Comparison of ENCODE assay signal across 19 mouse cellular contexts in genomic region chr9:92587391-92587790, GRCm38 (mm10). TPM values are rescaled to one million over a fixed set of nuclear protein-coding genes. Genes with fewer than 3 reads are reported as not detected.
DNase-seq lines count a peak whose midpoint lies in the region; ATAC-seq and TF ChIP-seq lines count a peak whose summit lies in the region.
"Had no signal": no experiment of that assay in that cellular context is flagged by ENCODE, and none has a peak within 500 bp of the region (broad histone marks: within the 10 kb centered on the region; RNA-seq: fewer than 3 reads in every experiment).

No protein-coding gene starts in this region.

- H3K4me2 ChIP-seq in forebrain, embryonic 11.5 days (ENCODE audit: low read depth, low read length, severe bottlenecking): no peak overlapping the region
- no peak overlapping the region for H3K4me2 ChIP-seq in liver, embryonic 16.5 days (ENCODE audit: low read depth, low read length)
- H3K4me2 ChIP-seq in liver, postnatal 0 days (ENCODE audit: low read depth, low read length): no peak overlapping the region
- no peak overlapping the region for H3K4me2 ChIP-seq in midbrain, postnatal 0 days (ENCODE audit: low read depth, low read length, poor library complexity, severe bottlenecking)
- H3K4me2 ChIP-seq in midbrain, embryonic 13.5 days (replicated peaks): no peak overlapping the region
- H3K4me2 ChIP-seq: embryonic facial prominence, embryonic 12.5 days; heart, embryonic 12.5 days; intestine, embryonic 15.5 days had no signal

- H3K27ac ChIP-seq in forebrain, embryonic 11.5 days (ENCODE audit: low read depth, low read length): no peak overlapping the region
- no peak overlapping the region for H3K27ac ChIP-seq in forebrain, embryonic 10.5 days
- H3K27ac ChIP-seq in liver, embryonic 16.5 days (ENCODE audit: low read length): no peak overlapping the region
- no peak overlapping the region for H3K27ac ChIP-seq in liver, postnatal 0 days (ENCODE audit: low read depth)
- H3K27ac ChIP-seq in midbrain, postnatal 0 days (ENCODE audit: low read depth, low read length): no peak overlapping the region
- H3K27ac ChIP-seq in midbrain, embryonic 13.5 days: no peak overlapping the region
- H3K27ac ChIP-seq: embryonic facial prominence, embryonic 12.5 days; heart, adult 2 months; hindbrain, embryonic 10.5 days; intestine, embryonic 15.5 days had no signal

- ATAC-seq in forebrain, embryonic 11.5 days (replicated peaks; ENCODE audit: low FRiP score): 0 out of 2 replicates have a peak, but pooled peaks have one; percentile 18
- 0 out of 2 replicates have a peak, but pooled peaks have one; percentile 7 for ATAC-seq in liver, embryonic 16.5 days (ENCODE audit: low read depth)
- no peak for ATAC-seq in liver, postnatal 0 days
- 0 out of 2 replicates have a peak, but pooled peaks have one; percentile 34 for ATAC-seq in midbrain, postnatal 0 days (ENCODE audit: low FRiP score)
- ATAC-seq in midbrain, embryonic 13.5 days: no peak
- ATAC-seq: intestine, embryonic 15.5 days had no signal

- no peak for TF ChIP-seq EP300 in liver, postnatal 0 days (IDR thresholded peaks at IDR 0.05; ENCODE audit: low read depth)

- no peak overlapping the region for H3K4me3 ChIP-seq in forebrain, embryonic 11.5 days (ENCODE audit: low read depth, low read length)
- H3K4me3 ChIP-seq in forebrain, embryonic 10.5 days: no peak overlapping the region
- no peak overlapping the region for H3K4me3 ChIP-seq in liver, embryonic 16.5 days (ENCODE audit: low read depth, low read length)
- no peak overlapping the region for H3K4me3 ChIP-seq in liver, postnatal 0 days (ENCODE audit: low read depth, low read length)
- no peak overlapping the region for H3K4me3 ChIP-seq in midbrain, postnatal 0 days (ENCODE audit: low read depth, low read length)
- H3K4me3 ChIP-seq in midbrain, embryonic 13.5 days (replicated peaks): no peak overlapping the region
- H3K4me3 ChIP-seq: embryonic facial prominence, embryonic 12.5 days; heart, adult 2 months; heart, embryonic 12.5 days; hindbrain, embryonic 10.5 days; intestine, embryonic 15.5 days had no signal

- WGBS in forebrain, embryonic 11.5 days: 95% methylated on average over 8 of the region's 8 CpGs
- WGBS in forebrain, embryonic 10.5 days: 97% methylated on average over 8 of the region's 8 CpGs
- WGBS in liver, embryonic 16.5 days (ENCODE audit: insufficient replicate concordance): 77% methylated on average over 8 of the region's 8 CpGs
- WGBS in liver, postnatal 0 days (ENCODE audit: insufficient replicate concordance): 91% methylated on average over 8 of the region's 8 CpGs
- WGBS in midbrain, postnatal 0 days: 98% methylated on average over 8 of the region's 8 CpGs
- 97% methylated on average over 8 of the region's 8 CpGs for WGBS in midbrain, embryonic 13.5 days

- no peak for DNase-seq in forebrain, embryonic 11.5 days (ENCODE audit: low spot score)
- DNase-seq in forebrain, embryonic 10.5 days (ENCODE audit: extremely low spot score, low spot score): no peak
- DNase-seq in heart, adult 11 months: peak; percentile 62
- DNase-seq in heart, adult 9 months (ENCODE audit: low spot score in 2 of 2): no peak
- no peak for DNase-seq in liver, postnatal 0 days
- no peak for DNase-seq in midbrain, postnatal 0 days (ENCODE audit: low spot score)
- DNase-seq: cerebellum, adult 11 months; cerebellum, adult 8-10 months; cerebellum, postnatal 14 days; embryo, embryonic 11 days; gastrocnemius, postnatal 10 days; heart, adult 2 months had no signal

- no peak for TF ChIP-seq CTCF in liver, postnatal 0 days (IDR thresholded peaks at IDR 0.05; ENCODE audit: low read depth)
- no peak for TF ChIP-seq CTCF in midbrain, postnatal 0 days (IDR thresholded peaks at IDR 0.05)

- H3K36me3 ChIP-seq in forebrain, embryonic 11.5 days (ENCODE audit: control insufficient read depth, insufficient read depth, low read length): no peaks in the 10 kb centered on the region
- H3K36me3 ChIP-seq in forebrain, embryonic 10.5 days (replicated peaks): peaks cover 52% of the 10 kb centered on the region
- no peaks in the 10 kb centered on the region for H3K36me3 ChIP-seq in liver, embryonic 16.5 days (ENCODE audit: control insufficient read depth, insufficient read depth)
- 0 out of 2 replicates have a peak, but pooled peaks cover 2% of the 10 kb centered on the region for H3K36me3 ChIP-seq in liver, postnatal 0 days (replicated peaks; ENCODE audit: insufficient read depth, low read length)
- no peaks in the 10 kb centered on the region for H3K36me3 ChIP-seq in midbrain, postnatal 0 days (ENCODE audit: insufficient read depth, low read length)
- H3K36me3 ChIP-seq in midbrain, embryonic 13.5 days: peaks cover 12% of the 10 kb centered on the region

- H3K9me3 ChIP-seq in forebrain, embryonic 11.5 days (ENCODE audit: control insufficient read depth, low read length): no peaks in the 10 kb centered on the region
- no peaks in the 10 kb centered on the region for H3K9me3 ChIP-seq in forebrain, embryonic 10.5 days
- no peaks in the 10 kb centered on the region for H3K9me3 ChIP-seq in liver, embryonic 16.5 days (replicated peaks; ENCODE audit: control insufficient read depth, low read length)
- H3K9me3 ChIP-seq in liver, postnatal 0 days (ENCODE audit: low read length): no peaks in the 10 kb centered on the region
- H3K9me3 ChIP-seq in midbrain, postnatal 0 days (ENCODE audit: low read length): no peaks in the 10 kb centered on the region
- H3K9me3 ChIP-seq in midbrain, embryonic 13.5 days: no peaks in the 10 kb centered on the region
- H3K9me3 ChIP-seq: embryonic facial prominence, embryonic 12.5 days; heart, embryonic 12.5 days; hindbrain, embryonic 10.5 days; intestine, embryonic 15.5 days had no signal

- no peaks in the 10 kb centered on the region for H3K4me1 ChIP-seq in forebrain, embryonic 11.5 days (replicated peaks; ENCODE audit: control insufficient read depth, insufficient read depth, low read length)
- H3K4me1 ChIP-seq in forebrain, embryonic 10.5 days: no peaks in the 10 kb centered on the region; the same call in 1 of the 2 replicates
- no peaks in the 10 kb centered on the region for H3K4me1 ChIP-seq in liver, embryonic 16.5 days (ENCODE audit: control insufficient read depth, low read depth, low read length)
- no peaks in the 10 kb centered on the region for H3K4me1 ChIP-seq in liver, postnatal 0 days (ENCODE audit: insufficient read depth)
- H3K4me1 ChIP-seq in midbrain, postnatal 0 days (ENCODE audit: insufficient read depth, low read length): no peaks in the 10 kb centered on the region
- H3K4me1 ChIP-seq in midbrain, embryonic 13.5 days (replicated peaks): 0 out of 2 replicates have a peak, but pooled peaks cover 2% of the 10 kb centered on the region
- H3K4me1 ChIP-seq: embryonic facial prominence, embryonic 12.5 days; hindbrain, embryonic 10.5 days; intestine, embryonic 15.5 days had no signal

- no peak overlapping the region for H3K9ac ChIP-seq in forebrain, embryonic 11.5 days (ENCODE audit: low read length)
- H3K9ac ChIP-seq in liver, embryonic 16.5 days (ENCODE audit: low read depth, low read length): no peak overlapping the region
- H3K9ac ChIP-seq in liver, postnatal 0 days (replicated peaks): no peak overlapping the region
- no peak overlapping the region for H3K9ac ChIP-seq in midbrain, postnatal 0 days (replicated peaks; ENCODE audit: low read length, poor library complexity, severe bottlenecking)
- no peak overlapping the region for H3K9ac ChIP-seq in midbrain, embryonic 13.5 days (replicated peaks)
- H3K9ac ChIP-seq: embryonic facial prominence, embryonic 12.5 days; heart, embryonic 12.5 days; intestine, embryonic 15.5 days had no signal

- no peaks in the 10 kb centered on the region for H3K27me3 ChIP-seq in forebrain, embryonic 11.5 days (ENCODE audit: control insufficient read depth, insufficient read depth, low read length)
- no peaks in the 10 kb centered on the region for H3K27me3 ChIP-seq in forebrain, embryonic 10.5 days (ENCODE audit: poor library complexity, severe bottlenecking)
- H3K27me3 ChIP-seq in liver, embryonic 16.5 days (ENCODE audit: control insufficient read depth, insufficient read depth, low read depth, low read length): no peaks in the 10 kb centered on the region
- no peaks in the 10 kb centered on the region for H3K27me3 ChIP-seq in liver, postnatal 0 days (ENCODE audit: insufficient read depth, low read length)
- H3K27me3 ChIP-seq in midbrain, postnatal 0 days (ENCODE audit: insufficient read depth, low read length): no peaks in the 10 kb centered on the region
- H3K27me3 ChIP-seq in midbrain, embryonic 13.5 days: no peaks in the 10 kb centered on the region
- H3K27me3 ChIP-seq: embryonic facial prominence, embryonic 12.5 days; heart, embryonic 12.5 days; intestine, embryonic 15.5 days had no signal

RNA-seq across cellular contexts. Expression of gene Plod2, which starts 45.4 kb away (rescaled TPM):
- 26.2 and 30.5 TPM in 2 replicates for polyA plus RNA-seq in forebrain, embryonic 11.5 days (2014; fragmentation: Nextera tagmentation; extraction: Ambion mirVana)
- polyA plus RNA-seq in forebrain, embryonic 10.5 days (2016; fragmentation: Nextera tagmentation; extraction: Ambion mirVana): 22.1 and 25.4 TPM in 2 replicates
- polyA plus RNA-seq in liver, embryonic 16.5 days (2015; fragmentation: Nextera tagmentation; extraction: Ambion mirVana): 2.5 and 3.0 TPM in 2 replicates
- polyA plus RNA-seq in liver, postnatal 0 days (2015; fragmentation: Nextera tagmentation; extraction: Ambion mirVana): 1.3 and 1.5 TPM in 2 replicates
- total RNA-seq in midbrain, postnatal 0 days (2014; rRNA removed): 13.4 and 15.2 TPM in 2 replicates
- 5.3 and 6.3 TPM in 2 replicates for polyA plus RNA-seq in midbrain, postnatal 0 days (2015; fragmentation: Nextera tagmentation; extraction: Ambion mirVana)
- 10.7 and 11.1 TPM in 2 replicates for polyA plus RNA-seq in midbrain, embryonic 13.5 days (2015; fragmentation: Nextera tagmentation; extraction: Ambion mirVana)
- total RNA-seq: MEL had no signal

Comparison
In these comparisons a context has a peak if more than half of its experiments do, and no peak if none do; other contexts are left out.
1. ATAC-seq: peak in forebrain, embryonic 11.5 days (single experiment), liver, embryonic 16.5 days (single experiment) and midbrain, postnatal 0 days (single experiment); none in liver, postnatal 0 days (single experiment) and midbrain, embryonic 13.5 days (single experiment).